Mouse (Mus musculus) forebrain, embryonic 15.5 days (tissue): ENCODE data around the gene Ndufc1. TPM values are rescaled to one million over a fixed set of nuclear protein-coding genes. Genes with fewer than 3 reads are reported as not detected.
"Not testable (repeated sequence)": the region's sequence is repeated elsewhere in the genome, so short reads cannot be mapped to it uniquely, and the experiment has no call there.

Experiments used
- ATAC-seq: fragments of 200-750 bp; cut with Nextera tagmentation; replicated peaks from 2 replicates; pipeline ENCODE4 v1.8.0; 2017; ENCODE audit warnings: mild to moderate bottlenecking, moderate TSS enrichment, moderate library complexity
- H3K27ac ChIP-seq: fragments of 300-500 bp; sonication (generic); replicated peaks from 2 replicates; pipeline ENCODE4 v1.5.1; 2015; ENCODE audit warnings: mild to moderate bottlenecking, inconsistent platforms
- H3K27me3 ChIP-seq: fragments of 300-500 bp; sonication (generic); 2 replicates; pipeline ENCODE4 v1.6.1; 2015; ENCODE audit warnings: inconsistent platforms
- H3K36me3 ChIP-seq: fragments of 300-500 bp; sonication (generic); 2 replicates; pipeline ENCODE4 v1.6.1; 2015; ENCODE audit warnings: mild to moderate bottlenecking, inconsistent platforms
- H3K4me1 ChIP-seq: fragments of 300-500 bp; sonication (generic); 2 replicates; pipeline ENCODE4 v1.6.1; 2015; ENCODE audit warnings: inconsistent platforms
- H3K4me2 ChIP-seq: fragments of 300-500 bp; sonication (generic); replicated peaks from 2 replicates; pipeline ENCODE4 v1.6.1; 2015; ENCODE audit warnings: mild to moderate bottlenecking, inconsistent platforms
- H3K4me3 ChIP-seq: fragments of 300-500 bp; sonication (generic); 2 replicates; pipeline ENCODE4 v1.5.1; 2015; ENCODE audit warnings: mild to moderate bottlenecking, inconsistent platforms
- H3K9ac ChIP-seq: fragments of 300-500 bp; sonication (generic); replicated peaks from 2 replicates; pipeline ENCODE4 v1.6.1; 2015; ENCODE audit warnings: mild to moderate bottlenecking, inconsistent platforms
- H3K9me3 ChIP-seq: fragments of 300-500 bp; sonication (generic); 2 replicates; pipeline ENCODE4 v1.6.1; 2016; ENCODE audit warnings: inconsistent platforms
- WGBS: fragments of 180-500 bp; shearing (Covaris S2); methylation state at CpG from one replicate; pipeline ENCODE4 v1.1.7; 2015; ENCODE audit warnings: mixed read lengths; 5-methylcytosine and 5-hydroxymethylcytosine counted together
- polyA plus RNA-seq: library from polyadenylated mRNA; unstranded; fragments of >200 nt; fragmentation: Nextera tagmentation; extraction: Ambion mirVana; gene quantifications from 2 replicates; pipeline ENCODE4 v1.2.1, GENCODE M21; 2015

Ndufc1 gene
- polyA plus RNA-seq, 1 experiment from 2014 or later, result 732 TPM

GRCm38 (mm10) chr3:51413276-51413675, 4.5 kb upstream of the Ndufc1 start:
- 95% methylated on average over 1 of the region's 1 CpGs for WGBS
- Histone ChIP-seq H3K27ac (no peak overlapping the region), H3K9me3 (no peaks in the 10 kb centered on the region), H3K4me3 (no peak overlapping the region), H3K27me3 (no peaks in the 10 kb centered on the region), H3K4me1 (peaks cover 24% of the 10 kb centered on the region), H3K4me2 (no peak overlapping the region), H3K9ac (no peak overlapping the region), H3K36me3 (no peaks in the 10 kb centered on the region)
- ATAC-seq, result no peak

DNA sequence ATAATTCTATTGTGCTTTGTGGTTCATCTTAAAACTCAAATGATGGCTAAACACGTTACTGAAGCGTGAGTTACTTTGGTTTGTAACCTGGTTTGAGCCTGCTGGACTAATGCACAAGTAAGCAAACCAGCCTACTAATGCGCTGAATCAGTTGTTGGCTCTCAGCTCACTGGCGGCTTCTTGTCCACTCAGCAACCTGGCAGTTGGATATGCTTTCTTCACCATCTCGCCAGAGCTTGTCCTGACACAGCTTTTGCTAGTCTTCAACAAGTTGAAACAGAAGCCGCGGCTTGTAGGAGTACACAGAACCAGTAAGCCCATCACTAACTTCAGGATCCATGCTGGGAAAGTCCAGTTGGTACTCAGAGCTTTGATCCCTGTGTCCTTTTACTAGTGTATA, 3.7 kb upstream of the Ndufc1 start:
- H3K36me3 ChIP-seq, result no peaks in the 10 kb centered on the region
- no peak overlapping the region for H3K4me3 ChIP-seq
- WGBS, result 91% methylated on average over 7 of the region's 7 CpGs
- H3K27ac ChIP-seq, result no peak overlapping the region
- no peaks in the 10 kb centered on the region for H3K27me3 ChIP-seq
- ATAC-seq, result no peak
- peaks cover 23% of the 10 kb centered on the region for H3K4me1 ChIP-seq
- no peak overlapping the region for H3K9ac ChIP-seq
- no peaks in the 10 kb centered on the region for H3K9me3 ChIP-seq
- H3K4me2 ChIP-seq, result no peak overlapping the region

DNA sequence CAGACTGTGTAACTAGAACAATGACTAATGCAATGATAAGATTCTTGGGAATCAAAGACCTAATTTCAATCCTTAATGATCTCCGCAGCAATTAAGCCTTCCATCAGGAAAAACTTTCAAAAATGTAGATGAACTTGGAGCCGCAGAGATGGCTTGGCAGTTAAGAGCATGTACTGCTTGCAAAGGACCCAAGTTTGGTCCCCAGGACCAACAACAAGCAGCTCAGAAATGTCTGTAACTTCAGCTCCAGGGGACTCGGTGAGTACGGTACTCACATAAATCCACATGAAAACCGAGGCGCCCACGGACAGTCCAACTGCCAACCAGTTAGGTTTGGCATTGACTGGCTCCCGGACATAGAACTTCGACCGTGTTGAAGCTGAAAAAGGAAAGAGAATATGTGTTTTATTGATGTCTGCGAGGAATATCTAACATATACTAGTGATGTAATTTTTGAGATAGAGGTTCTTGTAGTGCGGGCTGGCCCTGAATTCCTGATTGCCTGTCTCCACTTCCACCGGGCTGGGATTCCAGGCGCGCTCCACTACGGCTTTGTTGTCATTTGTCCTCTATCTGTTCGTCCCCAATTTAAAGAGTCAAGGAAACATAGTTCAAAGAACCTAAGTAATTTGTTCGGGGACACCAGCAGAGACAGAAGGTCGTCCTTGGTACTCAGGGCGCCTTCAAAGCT, 773 bp downstream of the Ndufc1 start:
- Histone ChIP-seq H3K4me1 (peaks cover 13% of the 10 kb centered on the region), H3K9me3 (no peaks in the 10 kb centered on the region), H3K4me2 (peak overlapping the region; percentile 63), H3K27ac (peak overlapping the region; percentile 93), H3K27me3 (no peaks in the 10 kb centered on the region), H3K36me3 (peaks cover 7% of the 10 kb centered on the region; the same call in 1 of the 2 replicates), H3K9ac (peak overlapping the region; percentile 85), H3K4me3 (peak overlapping the region; percentile 65)
- 24% methylated on average over 20 of the region's 20 CpGs for WGBS
- peak; percentile 17 for ATAC-seq

- Histone ChIP-seq H3K36me3 (peaks cover 7% of the 10 kb centered on the region; the same call in 1 of the 2 replicates), H3K9ac (no peak overlapping the region), H3K27ac (no peak overlapping the region), H3K4me1 (peaks cover 8% of the 10 kb centered on the region), H3K9me3 (no peaks in the 10 kb centered on the region), H3K4me3 (no peak overlapping the region), H3K4me2 (no peak overlapping the region), H3K27me3 (peaks cover 4% of the 10 kb centered on the region; the same call in 1 of the 2 replicates)
- WGBS, result 95% methylated on average over 12 of the region's 12 CpGs
- no peak for ATAC-seq
Observed at GRCm38 (mm10) chr3:51402628-51403027, 6.2 kb downstream of the Ndufc1 start.

DNA sequence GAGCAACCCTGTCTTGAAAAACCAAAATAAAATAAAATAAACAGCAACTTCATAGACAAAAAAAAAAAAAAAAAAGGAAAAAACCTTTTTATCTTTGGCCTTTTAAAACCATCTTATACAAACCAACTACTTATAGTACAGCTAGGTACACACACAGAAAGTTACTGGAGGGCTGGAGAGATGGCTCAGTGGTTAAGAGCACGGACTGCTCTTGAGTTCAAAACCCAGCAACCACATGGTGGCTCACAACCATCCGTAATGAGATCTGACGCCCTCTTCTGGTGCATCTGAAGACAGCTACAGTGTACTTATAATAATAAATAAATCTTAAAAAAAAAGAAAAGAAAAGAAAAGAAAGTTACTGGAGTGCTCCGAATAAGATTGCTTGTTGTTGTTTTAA, 6.7 kb downstream of the Ndufc1 start:
- not testable (repeated sequence) for H3K4me1 ChIP-seq, ATAC-seq, H3K9ac ChIP-seq, H3K36me3 ChIP-seq, H3K27ac ChIP-seq, H3K4me3 ChIP-seq, H3K9me3 ChIP-seq, H3K27me3 ChIP-seq, H3K4me2 ChIP-seq
- 76% methylated on average over 4 of the region's 4 CpGs for WGBS

- H3K9ac ChIP-seq, result no peak overlapping the region
- no peak overlapping the region for H3K4me3 ChIP-seq
- no peak for ATAC-seq
- peaks cover 3% of the 10 kb centered on the region; the same call in 1 of the 2 replicates for H3K36me3 ChIP-seq
- no peak overlapping the region for H3K27ac ChIP-seq
- H3K4me2 ChIP-seq, result no peak overlapping the region
- H3K27me3 ChIP-seq, result peaks cover 14% of the 10 kb centered on the region; the same call in 1 of the 2 replicates
- H3K9me3 ChIP-seq, result no peaks in the 10 kb centered on the region
- peaks cover 9% of the 10 kb centered on the region for H3K4me1 ChIP-seq
- WGBS, result 77% methylated on average over 10 of the region's 10 CpGs
Observed at GRCm38 (mm10) chr3:51400682-51401081, 8.1 kb downstream of the Ndufc1 start.

GRCm38 (mm10) chr3:51399531-51399930, 9.3 kb downstream of the Ndufc1 start:
- H3K9ac ChIP-seq, result no peak overlapping the region
- no peaks in the 10 kb centered on the region for H3K36me3 ChIP-seq
- no peaks in the 10 kb centered on the region for H3K9me3 ChIP-seq
- WGBS, result 58% methylated on average over 4 of the region's 4 CpGs
- ATAC-seq, result no peak
- H3K27me3 ChIP-seq, result peaks cover 14% of the 10 kb centered on the region; the same call in 1 of the 2 replicates
- no peak overlapping the region for H3K27ac ChIP-seq
- H3K4me1 ChIP-seq, result peaks cover 9% of the 10 kb centered on the region
- H3K4me2 ChIP-seq, result no peak overlapping the region
- H3K4me3 ChIP-seq, result no peak overlapping the region

GRCm38 (mm10) chr3:51398667-51399066, 10.1 kb downstream of the Ndufc1 start:
- Histone ChIP-seq H3K36me3 (no peaks in the 10 kb centered on the region), H3K4me2 (no peak overlapping the region), H3K4me1 (peaks cover 9% of the 10 kb centered on the region), H3K27ac (no peak overlapping the region), H3K9me3 (no peaks in the 10 kb centered on the region), H3K9ac (no peak overlapping the region), H3K4me3 (no peak overlapping the region), H3K27me3 (peaks cover 14% of the 10 kb centered on the region; the same call in 1 of the 2 replicates)
- ATAC-seq, result no peak
- 4% methylated on average over 3 of the region's 3 CpGs for WGBS

DNA sequence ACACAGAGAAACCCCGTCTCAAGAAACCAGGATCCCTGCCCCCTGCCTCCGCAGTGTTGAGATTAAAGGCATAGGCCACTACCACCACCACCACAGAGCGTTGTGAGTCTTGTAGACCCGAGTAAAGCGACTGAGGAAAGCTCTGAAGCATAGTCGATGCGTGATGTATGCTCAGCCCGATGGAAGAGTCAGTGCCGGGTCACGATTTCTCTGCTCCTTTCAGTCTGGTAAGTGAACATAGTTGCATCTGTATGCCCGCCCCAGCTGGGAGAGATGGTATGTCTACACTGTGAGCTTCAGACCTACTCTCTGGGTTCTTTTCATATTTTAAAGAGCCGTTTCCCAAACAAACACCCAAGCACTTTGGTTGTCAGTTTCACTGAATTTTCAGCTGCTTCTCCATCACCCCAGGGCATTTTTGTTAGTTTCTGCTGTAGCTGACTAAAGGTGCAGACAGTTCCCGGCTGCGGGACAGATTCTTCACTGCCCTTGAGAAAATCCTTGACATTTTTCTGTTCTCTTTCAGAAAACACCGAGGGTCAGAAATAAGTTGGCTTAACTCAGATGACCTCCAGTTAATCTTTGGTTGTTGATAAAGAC, 11.0 kb downstream of the Ndufc1 start:
- Histone ChIP-seq H3K9me3 (no peaks in the 10 kb centered on the region), H3K9ac (no peak overlapping the region), H3K27ac (no peak overlapping the region), H3K27me3 (peaks cover 14% of the 10 kb centered on the region; the same call in 1 of the 2 replicates), H3K4me3 (no peak overlapping the region), H3K4me2 (no peak overlapping the region), H3K36me3 (no peaks in the 10 kb centered on the region), H3K4me1 (peaks cover 9% of the 10 kb centered on the region)
- no peak for ATAC-seq
- 63% methylated on average over 15 of the region's 15 CpGs for whole genome bisulfite sequencing

DNA sequence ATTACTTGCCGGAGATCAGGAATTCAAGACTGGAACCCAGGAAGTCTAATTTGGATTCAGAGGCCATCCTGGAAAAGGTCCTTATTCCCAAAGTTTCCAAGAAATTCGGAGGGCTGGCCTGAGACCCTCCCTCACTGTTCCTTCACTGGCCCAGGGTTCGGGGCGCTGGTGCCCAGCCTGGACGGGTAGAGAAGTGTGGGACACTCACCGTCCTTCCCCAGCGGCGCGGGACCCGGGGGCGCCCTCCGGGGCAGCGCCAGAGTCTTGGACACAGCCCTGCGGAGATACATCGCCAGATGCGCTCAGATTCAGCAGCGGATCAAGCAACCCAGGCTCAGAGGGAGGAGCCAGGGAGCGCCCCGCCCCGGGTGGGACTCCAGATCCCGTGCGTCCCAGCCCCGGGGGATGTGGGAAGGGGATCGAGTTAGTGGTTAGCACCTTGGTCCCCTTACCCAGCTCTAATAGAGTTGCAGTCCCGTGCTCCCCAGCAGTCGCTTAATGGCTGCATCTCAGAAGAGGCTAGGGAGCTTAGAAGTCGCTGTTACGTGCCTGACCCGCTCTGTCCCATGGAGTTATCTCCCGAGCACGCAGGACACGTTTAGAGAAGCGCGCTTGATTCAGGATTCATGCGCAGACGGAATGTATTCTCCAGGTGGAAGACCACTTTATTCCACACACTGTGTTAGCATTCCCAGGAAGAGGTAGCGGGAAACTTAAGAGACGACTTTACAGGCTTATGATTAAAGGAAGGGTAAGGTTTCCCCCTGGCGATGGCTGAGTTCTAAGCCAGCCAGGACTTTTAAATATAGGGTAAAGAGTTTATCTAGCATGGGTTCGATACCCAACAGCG, 12.3 kb downstream of the Ndufc1 start, which contains the start of gene Mgarp:
Mgarp (minus strand) TSS at position 520 of the 850 bp plus-strand sequence.
- Histone ChIP-seq H3K9ac (peak within 1 kb of the TSS; percentile 27; the same call in 1 of the 2 replicates), H3K4me3 (peak within 1 kb of the TSS; percentile 38), H3K27ac (no peak within 1 kb of the TSS), H3K36me3 (no peaks in the 10 kb centered on the region), H3K9me3 (no peaks in the 10 kb centered on the region), H3K4me1 (peaks cover 9% of the 10 kb centered on the region), H3K27me3 (peaks cover 14% of the 10 kb centered on the region; the same call in 1 of the 2 replicates), H3K4me2 (peak within 1 kb of the TSS; percentile 61)
- WGBS, result 2% methylated on average over 41 of the region's 41 CpGs
- ATAC-seq, result peak; percentile 79

GRCm38 (mm10) chr3:51395461-51396145, 13.2 kb downstream of the Ndufc1 start:
- Histone ChIP-seq H3K36me3 (no peaks in the 10 kb centered on the region), H3K9me3 (no peaks in the 10 kb centered on the region), H3K4me2 (no peak overlapping the region), H3K9ac (no peak overlapping the region), H3K27me3 (peaks cover 14% of the 10 kb centered on the region; the same call in 1 of the 2 replicates), H3K4me3 (no peak overlapping the region), H3K4me1 (peaks cover 9% of the 10 kb centered on the region), H3K27ac (no peak overlapping the region)
- WGBS, result 24% methylated on average over 19 of the region's 19 CpGs
- ATAC-seq, result no peak
